Mouse (Mus musculus): ENCODE measurements at regions not wholly inside any gene's neighbourhood (a gene's known extent, or its start where the extent isn't known, plus 50 kb on each side); places are given as distances from the start of the nearest gene placed in this dataset.

- H3K36me3 ChIP-seq (replicated peaks), result no peaks in the 10 kb centered on the region
- no peak overlapping the region for H3K4me3 ChIP-seq (ENCODE audit: low read depth, low read length)
- no peaks in the 10 kb centered on the region for H3K27me3 ChIP-seq (ENCODE audit: insufficient read depth, low read length)
- H3K4me1 ChIP-seq (ENCODE audit: insufficient read depth, low read depth, low read length), result no peaks in the 10 kb centered on the region
- DNase-seq (ENCODE audit: low spot score) (no peak), ATAC-seq (ENCODE audit: extremely low read depth, insufficient number of reproducible peaks, low FRiP score, poor library complexity, severe bottlenecking) (no peak)
- no peaks in the 10 kb centered on the region for H3K9me3 ChIP-seq (replicated peaks)
- TF ChIP-seq CTCF (IDR thresholded peaks at IDR 0.05; ENCODE audit: low read depth, low read length) (no peak), GATA1 (IDR thresholded peaks at IDR 0.05; ENCODE audit: borderline replicate concordance, low read length) (no peak), POLR2AphosphoS5 (IDR thresholded peaks at IDR 0.05; ENCODE audit: insufficient replicate concordance, low read depth, low read length) (no peak), GATA2 (IDR thresholded peaks at IDR 0.05; ENCODE audit: borderline replicate concordance, low read depth, low read length) (no peak), TAL1 (conservative IDR thresholded peaks at IDR 0.05; ENCODE audit: low read depth, low read length) (no peak)
Measured at GRCm38 (mm10) chr8:50316641-50317040, 1472.9 kb upstream of the Tenm3 start.

- ATAC-seq (ENCODE audit: extremely low read depth, insufficient number of reproducible peaks, low FRiP score, poor library complexity, severe bottlenecking) (no peak), DNase-seq (ENCODE audit: low spot score) (no peak)
- TF ChIP-seq TAL1 (conservative IDR thresholded peaks at IDR 0.05; ENCODE audit: low read depth, low read length), result no peak
- no peak for TF ChIP-seq POLR2AphosphoS5 (IDR thresholded peaks at IDR 0.05; ENCODE audit: insufficient replicate concordance, low read depth, low read length)
- no peak for TF ChIP-seq GATA1 (IDR thresholded peaks at IDR 0.05; ENCODE audit: borderline replicate concordance, low read length)
- no peak for TF ChIP-seq GATA2 (IDR thresholded peaks at IDR 0.05; ENCODE audit: borderline replicate concordance, low read depth, low read length)
- no peak for TF ChIP-seq CTCF (IDR thresholded peaks at IDR 0.05; ENCODE audit: low read depth, low read length)
- no peaks in the 10 kb centered on the region for H3K27me3 ChIP-seq (ENCODE audit: insufficient read depth, low read length)
- H3K4me3 ChIP-seq (ENCODE audit: low read depth, low read length), result no peak overlapping the region
- no peaks in the 10 kb centered on the region for H3K4me1 ChIP-seq (ENCODE audit: insufficient read depth, low read depth, low read length)
- no peaks in the 10 kb centered on the region for H3K36me3 ChIP-seq (replicated peaks)
- no peaks in the 10 kb centered on the region for H3K9me3 ChIP-seq (replicated peaks)
Measured at GRCm38 (mm10) chr8:50310308-50310707, 1466.6 kb upstream of the Tenm3 start.

GRCm38 (mm10) chr8:50300316-50300715, 1456.6 kb upstream of the Tenm3 start:
- Histone ChIP-seq H3K27me3 (ENCODE audit: insufficient read depth, low read length) (no peaks in the 10 kb centered on the region), H3K36me3 (replicated peaks) (no peaks in the 10 kb centered on the region), H3K4me1 (ENCODE audit: insufficient read depth, low read depth, low read length) (no peaks in the 10 kb centered on the region), H3K4me3 (ENCODE audit: low read depth, low read length) (no peak overlapping the region), H3K9me3 (replicated peaks) (no peaks in the 10 kb centered on the region)
- no peak for TF ChIP-seq POLR2AphosphoS5 (IDR thresholded peaks at IDR 0.05; ENCODE audit: insufficient replicate concordance, low read depth, low read length)
- TF ChIP-seq CTCF (IDR thresholded peaks at IDR 0.05; ENCODE audit: low read depth, low read length), result no peak
- TF ChIP-seq GATA1 (IDR thresholded peaks at IDR 0.05; ENCODE audit: borderline replicate concordance, low read length), result no peak
- no peak for TF ChIP-seq TAL1 (conservative IDR thresholded peaks at IDR 0.05; ENCODE audit: low read depth, low read length)
- ATAC-seq (ENCODE audit: extremely low read depth, insufficient number of reproducible peaks, low FRiP score, poor library complexity, severe bottlenecking) (no peak), DNase-seq (ENCODE audit: low spot score) (no peak)

- DNase-seq (ENCODE audit: low spot score) (no peak), ATAC-seq (ENCODE audit: extremely low read depth, insufficient number of reproducible peaks, low FRiP score, poor library complexity, severe bottlenecking) (peak; percentile 75)
- no peaks in the 10 kb centered on the region for H3K36me3 ChIP-seq (replicated peaks)
- no peaks in the 10 kb centered on the region for H3K9me3 ChIP-seq (replicated peaks)
- H3K4me1 ChIP-seq (ENCODE audit: insufficient read depth, low read depth, low read length), result no peaks in the 10 kb centered on the region
- H3K4me3 ChIP-seq (ENCODE audit: low read depth, low read length), result no peak overlapping the region
- no peaks in the 10 kb centered on the region for H3K27me3 ChIP-seq (ENCODE audit: insufficient read depth, low read length)
- TF ChIP-seq GATA2 (IDR thresholded peaks at IDR 0.05; ENCODE audit: borderline replicate concordance, low read depth, low read length) (no peak), CTCF (IDR thresholded peaks at IDR 0.05; ENCODE audit: low read depth, low read length) (no peak), POLR2AphosphoS5 (IDR thresholded peaks at IDR 0.05; ENCODE audit: insufficient replicate concordance, low read depth, low read length) (no peak), TAL1 (conservative IDR thresholded peaks at IDR 0.05; ENCODE audit: low read depth, low read length) (no peak), GATA1 (IDR thresholded peaks at IDR 0.05; ENCODE audit: borderline replicate concordance, low read length) (no peak)
Measured at GRCm38 (mm10) chr8:50293501-50293900, 1449.8 kb upstream of the Tenm3 start.

GRCm38 (mm10) chr8:50292158-50292557, 1448.4 kb upstream of the Tenm3 start:
- 0 out of 2 replicates have a peak, but pooled peaks have one; percentile 7 for TF ChIP-seq CTCF (IDR thresholded peaks at IDR 0.05; ENCODE audit: low read depth, low read length)
- no peak for TF ChIP-seq POLR2AphosphoS5 (IDR thresholded peaks at IDR 0.05; ENCODE audit: insufficient replicate concordance, low read depth, low read length)
- Histone ChIP-seq H3K4me1 (ENCODE audit: insufficient read depth, low read depth, low read length) (no peaks in the 10 kb centered on the region), H3K9me3 (replicated peaks) (no peaks in the 10 kb centered on the region), H3K36me3 (replicated peaks) (no peaks in the 10 kb centered on the region), H3K27me3 (ENCODE audit: insufficient read depth, low read length) (no peaks in the 10 kb centered on the region), H3K4me3 (ENCODE audit: low read depth, low read length) (no peak overlapping the region)
- ATAC-seq (ENCODE audit: extremely low read depth, insufficient number of reproducible peaks, low FRiP score, poor library complexity, severe bottlenecking) (no peak), DNase-seq (ENCODE audit: low spot score) (no peak)

GRCm38 (mm10) chr8:50276346-50276745, 1432.6 kb upstream of the Tenm3 start:
- Histone ChIP-seq H3K4me1 (ENCODE audit: insufficient read depth, low read depth, low read length) (no peaks in the 10 kb centered on the region), H3K36me3 (replicated peaks) (no peaks in the 10 kb centered on the region), H3K9me3 (replicated peaks) (no peaks in the 10 kb centered on the region), H3K27me3 (ENCODE audit: insufficient read depth, low read length) (no peaks in the 10 kb centered on the region), H3K4me3 (ENCODE audit: low read depth, low read length) (no peak overlapping the region)
- ATAC-seq (ENCODE audit: extremely low read depth, insufficient number of reproducible peaks, low FRiP score, poor library complexity, severe bottlenecking) (no peak), DNase-seq (ENCODE audit: low spot score) (no peak)
- TF ChIP-seq TAL1 (conservative IDR thresholded peaks at IDR 0.05; ENCODE audit: low read depth, low read length) (no peak), CTCF (IDR thresholded peaks at IDR 0.05; ENCODE audit: low read depth, low read length) (no peak), GATA1 (IDR thresholded peaks at IDR 0.05; ENCODE audit: borderline replicate concordance, low read length) (no peak), POLR2AphosphoS5 (IDR thresholded peaks at IDR 0.05; ENCODE audit: insufficient replicate concordance, low read depth, low read length) (no peak), GATA2 (IDR thresholded peaks at IDR 0.05; ENCODE audit: borderline replicate concordance, low read depth, low read length) (no peak)

- H3K36me3 ChIP-seq (replicated peaks), result no peaks in the 10 kb centered on the region
- H3K4me3 ChIP-seq (ENCODE audit: low read depth, low read length), result no peak overlapping the region
- ATAC-seq (ENCODE audit: extremely low read depth, insufficient number of reproducible peaks, low FRiP score, poor library complexity, severe bottlenecking), result no peak
- no peaks in the 10 kb centered on the region for H3K4me1 ChIP-seq (ENCODE audit: insufficient read depth, low read depth, low read length)
- no peak for DNase-seq (ENCODE audit: low spot score)
- TF ChIP-seq GATA1 (IDR thresholded peaks at IDR 0.05; ENCODE audit: borderline replicate concordance, low read length) (no peak), TAL1 (conservative IDR thresholded peaks at IDR 0.05; ENCODE audit: low read depth, low read length) (no peak), CTCF (IDR thresholded peaks at IDR 0.05; ENCODE audit: low read depth, low read length) (no peak)
- no peaks in the 10 kb centered on the region for H3K27me3 ChIP-seq (ENCODE audit: insufficient read depth, low read length)
- no peaks in the 10 kb centered on the region for H3K9me3 ChIP-seq (replicated peaks)
Measured at GRCm38 (mm10) chr8:50264757-50265156, 1421.0 kb upstream of the Tenm3 start.

Measured in G1E (cell line).